Mouse (Mus musculus) kidney, postnatal 4 days (tissue): Measurements from ENCODE around the gene Fto.
A peak's percentile ranks its signal among the peaks of the same experiment; 100 is the strongest.

Experiments used
- DNase-seq, 2 experiments: peaks; one replicate each; pipeline ENCODE4 v3.0.0; 2021; ENCODE audit warnings: mixed read lengths in 2 of 2

The Fto gene

GRCm38 (mm10) chr8:91324916-91325315 is 11.6 kb downstream of the Fto start:
- DNase-seq = no peak

GRCm38 (mm10) chr8:91326018-91326417 is 12.7 kb downstream of the Fto start:
- no peak for DNase-seq

- DNase-seq = no peak
These were observed 13.6 kb downstream of the Fto start for GRCm38 (mm10) chr8:91326946-91327345.

GRCm38 (mm10) chr8:91327471-91328205 is 14.3 kb downstream of the Fto start:
- no peak for DNase-seq

GRCm38 (mm10) chr8:91329056-91329455 is 15.7 kb downstream of the Fto start:
- DNase-seq = no peak

- no peak for DNase-seq
These were observed 16.1 kb downstream of the Fto start for GRCm38 (mm10) chr8:91329461-91329850.

GRCm38 (mm10) chr8:91338389-91339154 is 25.2 kb downstream of the Fto start:
- DNase-seq = no peak

- no peak for DNase-seq
These were observed 26.3 kb downstream of the Fto start for GRCm38 (mm10) chr8:91339651-91340050.

- no peak for DNase-seq
These were observed 27.4 kb downstream of the Fto start for GRCm38 (mm10) chr8:91340746-91341145.

GRCm38 (mm10) chr8:91342196-91342595 is 28.9 kb downstream of the Fto start:
- DNase-seq = peak in 1 of 2 experiments; percentile 32

- DNase-seq = no peak
These were observed 29.5 kb downstream of the Fto start for GRCm38 (mm10) chr8:91342798-91343197.

- DNase-seq = no peak
These were observed 31.3 kb downstream of the Fto start for GRCm38 (mm10) chr8:91344659-91345058.

GRCm38 (mm10) chr8:91347146-91347545 is 33.8 kb downstream of the Fto start:
- DNase-seq = no peak

- DNase-seq = no peak
These were observed 34.3 kb downstream of the Fto start for GRCm38 (mm10) chr8:91347595-91347994.

- no peak for DNase-seq
These were observed 36.5 kb downstream of the Fto start for GRCm38 (mm10) chr8:91349816-91350215.

- no peak for DNase-seq
These were observed 37.3 kb downstream of the Fto start for GRCm38 (mm10) chr8:91350628-91351027.

- no peak for DNase-seq
These were observed 39.3 kb downstream of the Fto start for GRCm38 (mm10) chr8:91352598-91352997.

- DNase-seq = no peak
These were observed 39.7 kb downstream of the Fto start for GRCm38 (mm10) chr8:91353062-91353461.

GRCm38 (mm10) chr8:91353907-91354306 is 40.6 kb downstream of the Fto start:
- DNase-seq = no peak

- no peak for DNase-seq
These were observed 42.1 kb downstream of the Fto start for GRCm38 (mm10) chr8:91355301-91355905.

- DNase-seq = no peak
These were observed 42.8 kb downstream of the Fto start for GRCm38 (mm10) chr8:91355956-91356699.

GRCm38 (mm10) chr8:91357493-91358014 is 44.2 kb downstream of the Fto start:
- no peak for DNase-seq

GRCm38 (mm10) chr8:91358016-91358415 is 44.7 kb downstream of the Fto start:
- no peak for DNase-seq
